Mouse (Mus musculus): ENCODE results near the gene 2200002J24Rik. TPM values are rescaled to one million over a fixed set of nuclear protein-coding genes. Genes with fewer than 3 reads are reported as not detected.
"Not testable (repeated sequence)": the region's sequence is repeated elsewhere in the genome, so short reads cannot be mapped to it uniquely, and the experiment has no call there.

2200002J24Rik gene
- polyA plus RNA-seq, 1 experiment from 2014 or later: not detected

DNA sequence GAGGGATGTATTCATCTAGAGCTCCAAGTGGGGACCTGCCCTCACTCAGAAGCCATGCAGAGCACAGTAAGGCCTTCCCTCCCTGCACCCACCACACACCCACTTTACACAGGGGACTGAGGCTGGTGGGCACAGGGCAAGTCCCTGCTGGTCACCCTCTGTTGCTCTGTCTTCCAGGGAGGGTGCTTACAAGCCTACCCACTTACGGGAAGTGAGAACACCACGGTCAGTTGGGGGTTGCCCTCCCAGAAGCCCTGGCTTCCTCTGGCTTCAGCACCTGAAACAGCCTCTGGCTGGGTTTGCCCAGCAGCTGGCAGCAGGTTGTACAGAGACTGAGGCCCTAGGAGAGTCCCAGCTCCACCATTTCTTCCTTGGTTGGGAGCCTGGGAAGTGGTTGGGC, 43.8 kb downstream of the 2200002J24Rik start:
- DNase-seq (ENCODE audit: low spot score); H3K27ac ChIP-seq (ENCODE audit: low read depth, low read length); H3K9me3 ChIP-seq (ENCODE audit: control insufficient read depth, low read length); H3K9ac ChIP-seq (ENCODE audit: low read depth, low read length); H3K4me3 ChIP-seq (ENCODE audit: low read depth, low read length); H3K27me3 ChIP-seq (replicated peaks; ENCODE audit: control insufficient read depth, insufficient read depth, low read length); H3K36me3 ChIP-seq (ENCODE audit: control insufficient read depth, insufficient read depth, low read length); H3K4me2 ChIP-seq; H3K4me1 ChIP-seq (replicated peaks; ENCODE audit: control insufficient read depth, insufficient read depth, low read length); ATAC-seq (replicated peaks; ENCODE audit: low FRiP score): not testable (repeated sequence)
- WGBS: 73% methylated on average over 2 of the region's 2 CpGs

DNA sequence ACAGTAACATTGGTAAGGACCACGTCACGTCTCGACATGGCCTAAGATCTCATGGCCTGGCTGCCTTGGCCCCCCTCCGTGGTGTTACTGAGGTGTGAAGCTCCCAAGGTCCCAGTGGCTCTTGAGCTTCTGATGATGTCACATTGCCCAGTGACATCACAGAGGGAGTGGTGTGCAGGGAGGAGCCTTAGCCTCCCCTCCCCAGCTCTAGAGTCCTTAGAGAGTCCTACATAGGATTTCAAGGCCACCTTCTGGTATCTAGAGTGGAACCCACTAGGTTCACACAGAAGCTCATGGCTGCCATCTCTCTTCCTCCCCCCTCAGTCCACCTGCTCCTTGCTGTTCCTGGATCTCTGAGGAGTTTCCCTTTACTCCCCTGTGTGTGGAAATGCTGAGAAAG, 44.9 kb downstream of the 2200002J24Rik start, which contains the start of gene Gapdhs:
Gapdhs (minus strand) TSS at position 65 of the 400 bp plus-strand sequence.
- not testable (repeated sequence) for H3K4me2 ChIP-seq; H3K9me3 ChIP-seq (ENCODE audit: control insufficient read depth, low read length); H3K27ac ChIP-seq (ENCODE audit: low read depth, low read length); H3K9ac ChIP-seq (ENCODE audit: low read depth, low read length); H3K27me3 ChIP-seq (replicated peaks; ENCODE audit: control insufficient read depth, insufficient read depth, low read length); DNase-seq (ENCODE audit: low spot score); ATAC-seq (replicated peaks; ENCODE audit: low FRiP score); H3K4me3 ChIP-seq (ENCODE audit: low read depth, low read length); H3K36me3 ChIP-seq (ENCODE audit: control insufficient read depth, insufficient read depth, low read length); H3K4me1 ChIP-seq (replicated peaks; ENCODE audit: control insufficient read depth, insufficient read depth, low read length)
- WGBS: 80% methylated on average over 1 of the region's 4 CpGs

DNA sequence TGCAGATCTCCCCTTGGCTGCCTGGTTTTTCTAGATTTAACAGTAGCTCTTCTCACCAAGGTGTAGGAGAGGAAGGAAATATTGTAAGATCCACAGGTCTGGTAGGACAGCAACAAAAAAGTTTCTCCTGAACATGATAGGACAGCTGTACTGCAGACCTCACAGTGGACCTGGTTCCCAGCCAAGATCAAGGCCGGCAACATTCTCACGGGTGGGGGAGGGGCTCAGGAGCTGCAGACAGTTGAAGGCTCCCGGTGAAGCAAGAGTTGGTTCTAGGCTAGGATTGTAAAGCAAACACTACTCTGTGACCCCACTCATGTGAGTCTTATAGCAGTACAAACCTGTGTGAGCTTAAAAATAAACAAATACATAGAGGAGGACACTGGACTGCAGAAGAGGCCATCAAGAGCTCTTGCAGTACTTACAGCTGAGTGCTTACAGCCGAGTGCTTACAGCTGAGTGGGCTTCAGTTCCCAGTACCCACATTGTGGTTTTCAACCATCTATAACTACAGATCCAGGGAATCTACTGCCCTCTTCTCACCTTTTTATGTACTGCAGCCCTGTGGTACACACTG, 45.4 kb downstream of the 2200002J24Rik start:
- ATAC-seq (replicated peaks; ENCODE audit: low FRiP score) (no peak), DNase-seq (ENCODE audit: low spot score) (no peak)
- H3K36me3 ChIP-seq (ENCODE audit: control insufficient read depth, insufficient read depth, low read length): no peaks in the 10 kb centered on the region; the same call in 1 of the 2 replicates
- WGBS: 40% methylated on average over 4 of the region's 4 CpGs
- H3K9ac ChIP-seq (ENCODE audit: low read depth, low read length): no peak overlapping the region
- H3K9me3 ChIP-seq (ENCODE audit: control insufficient read depth, low read length): no peaks in the 10 kb centered on the region; the same call in 1 of the 2 replicates
- no peak overlapping the region for H3K4me2 ChIP-seq
- no peaks in the 10 kb centered on the region for H3K4me1 ChIP-seq (replicated peaks; ENCODE audit: control insufficient read depth, insufficient read depth, low read length)
- no peaks in the 10 kb centered on the region for H3K27me3 ChIP-seq (replicated peaks; ENCODE audit: control insufficient read depth, insufficient read depth, low read length)
- H3K27ac ChIP-seq (ENCODE audit: low read depth, low read length): no peak overlapping the region
- H3K4me3 ChIP-seq (ENCODE audit: low read depth, low read length): no peak overlapping the region

DNA sequence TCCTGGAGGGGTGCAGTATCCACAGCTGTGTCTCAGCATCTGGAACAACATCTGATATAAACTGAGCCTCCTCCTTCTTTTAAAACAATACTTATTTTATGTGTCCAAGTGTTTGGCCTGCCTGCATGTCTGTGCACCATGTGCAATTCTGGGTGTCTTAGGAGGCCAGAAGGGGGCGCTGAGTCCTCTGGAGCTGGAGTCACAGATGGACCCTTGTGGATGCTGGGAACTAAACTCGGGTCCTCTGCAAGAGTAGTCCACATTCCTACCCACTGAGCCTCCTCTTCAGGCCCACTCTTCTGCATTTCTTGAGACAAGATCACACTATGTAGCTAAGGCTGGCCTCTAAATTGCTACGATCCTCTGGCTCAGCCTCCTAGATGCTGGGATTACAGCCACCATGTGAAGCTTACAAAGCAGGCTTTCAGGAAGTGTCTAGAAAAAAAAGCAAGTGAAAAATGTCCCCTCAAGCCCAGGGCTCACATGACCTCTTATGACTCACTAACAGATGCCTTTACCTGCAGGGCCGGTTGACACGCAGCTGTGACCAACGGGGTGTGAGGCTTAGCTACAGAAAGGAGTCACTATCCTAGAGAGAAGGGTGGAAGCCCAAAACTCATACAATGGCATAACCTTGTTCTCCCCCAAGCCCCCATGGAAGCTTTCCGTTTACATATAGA, 48.9 kb downstream of the 2200002J24Rik start:
- DNase-seq (ENCODE audit: low spot score) (no peak), ATAC-seq (replicated peaks; ENCODE audit: low FRiP score) (no peak)
- Histone ChIP-seq H3K9me3 (ENCODE audit: control insufficient read depth, low read length) (no peaks in the 10 kb centered on the region), H3K27ac (ENCODE audit: low read depth, low read length) (no peak overlapping the region), H3K4me3 (ENCODE audit: low read depth, low read length) (no peak overlapping the region), H3K4me2 (no peak overlapping the region), H3K36me3 (ENCODE audit: control insufficient read depth, insufficient read depth, low read length) (no peaks in the 10 kb centered on the region; the same call in 1 of the 2 replicates), H3K9ac (ENCODE audit: low read depth, low read length) (no peak overlapping the region), H3K27me3 (replicated peaks; ENCODE audit: control insufficient read depth, insufficient read depth, low read length) (no peaks in the 10 kb centered on the region), H3K4me1 (replicated peaks; ENCODE audit: control insufficient read depth, insufficient read depth, low read length) (no peaks in the 10 kb centered on the region)
- WGBS: 81% methylated on average over 7 of the region's 7 CpGs

Other genes with a start within 250 kb of the 2200002J24Rik start
- gene Kirrel2, start 241.2 kb upstream of the 2200002J24Rik start, polyA plus RNA-seq (2014; fragmentation: Nextera tagmentation; extraction: Ambion mirVana): 0.22 and 0.95 TPM in 2 replicates
- 0.26 and 0.27 TPM in 2 replicates for gene Nphs1, start 240.6 kb upstream of the 2200002J24Rik start, polyA plus RNA-seq (2014; fragmentation: Nextera tagmentation; extraction: Ambion mirVana)
- 19.0 and 19.5 TPM in 2 replicates for gene Prodh2, start 205.3 kb upstream of the 2200002J24Rik start, polyA plus RNA-seq (2014; fragmentation: Nextera tagmentation; extraction: Ambion mirVana)
- 7.1 and 7.5 TPM in 2 replicates for gene Arhgap33, start 163.9 kb upstream of the 2200002J24Rik start, polyA plus RNA-seq (2014; fragmentation: Nextera tagmentation; extraction: Ambion mirVana)
- gene Hspb6, start 146.7 kb upstream of the 2200002J24Rik start, polyA plus RNA-seq (2014; fragmentation: Nextera tagmentation; extraction: Ambion mirVana): 3.9 and 5.4 TPM in 2 replicates
- gene Proser3, start 146.6 kb upstream of the 2200002J24Rik start, polyA plus RNA-seq (2014; fragmentation: Nextera tagmentation; extraction: Ambion mirVana): 10.7 and 13.0 TPM in 2 replicates
- gene Lin37, start 139.1 kb upstream of the 2200002J24Rik start, polyA plus RNA-seq (2014; fragmentation: Nextera tagmentation; extraction: Ambion mirVana): 38.7 and 41.0 TPM in 2 replicates
- gene U2af1l4, start 135.6 kb upstream of the 2200002J24Rik start, polyA plus RNA-seq (2014; fragmentation: Nextera tagmentation; extraction: Ambion mirVana): 71.0 and 73.1 TPM in 2 replicates
- gene Gm49396, start 135.6 kb upstream of the 2200002J24Rik start, polyA plus RNA-seq (2014; fragmentation: Nextera tagmentation; extraction: Ambion mirVana): 6.8 and 8.0 TPM in 2 replicates
- gene Psenen, start 135.3 kb upstream of the 2200002J24Rik start, polyA plus RNA-seq (2014; fragmentation: Nextera tagmentation; extraction: Ambion mirVana): 85.2 and 102 TPM in 2 replicates
- 3.1 and 3.7 TPM in 2 replicates for gene Igflr1, start 133.5 kb upstream of the 2200002J24Rik start, polyA plus RNA-seq (2014; fragmentation: Nextera tagmentation; extraction: Ambion mirVana)
- 7.4 and 11.4 TPM in 2 replicates for gene Kmt2b, start 110.2 kb upstream of the 2200002J24Rik start, polyA plus RNA-seq (2014; fragmentation: Nextera tagmentation; extraction: Ambion mirVana)
- 0.25 and 0.62 TPM in 2 replicates for gene Zbtb32, start 100.0 kb upstream of the 2200002J24Rik start, polyA plus RNA-seq (2014; fragmentation: Nextera tagmentation; extraction: Ambion mirVana)
- 0.66 and 1.5 TPM in 2 replicates for gene Upk1a, start 86.1 kb upstream of the 2200002J24Rik start, polyA plus RNA-seq (2014; fragmentation: Nextera tagmentation; extraction: Ambion mirVana)
- gene Cox6b1, start 72.8 kb upstream of the 2200002J24Rik start, polyA plus RNA-seq (2014; fragmentation: Nextera tagmentation; extraction: Ambion mirVana): 809 and 909 TPM in 2 replicates
- gene Etv2, start 63.1 kb upstream of the 2200002J24Rik start, polyA plus RNA-seq (2014; fragmentation: Nextera tagmentation; extraction: Ambion mirVana): 0.16 and 0.17 TPM in 2 replicates
- 101 TPM in 2 replicates for gene Rbm42, start 48.6 kb upstream of the 2200002J24Rik start, polyA plus RNA-seq (2014; fragmentation: Nextera tagmentation; extraction: Ambion mirVana)
- 64.3 and 65.6 TPM in 2 replicates for gene Haus5, start 33.9 kb upstream of the 2200002J24Rik start, polyA plus RNA-seq (2014; fragmentation: Nextera tagmentation; extraction: Ambion mirVana)
- gene Pmis2, start 27.3 kb upstream of the 2200002J24Rik start, polyA plus RNA-seq (2014; fragmentation: Nextera tagmentation; extraction: Ambion mirVana): not detected in 2 replicates
- gene Atp4a, start 13.3 kb downstream of the 2200002J24Rik start, polyA plus RNA-seq (2014; fragmentation: Nextera tagmentation; extraction: Ambion mirVana): 1.5 and 1.9 TPM in 2 replicates
- gene Tmem147, start 30.6 kb downstream of the 2200002J24Rik start, polyA plus RNA-seq (2014; fragmentation: Nextera tagmentation; extraction: Ambion mirVana): 168 and 181 TPM in 2 replicates
- gene Gapdhs, start 44.8 kb downstream of the 2200002J24Rik start, polyA plus RNA-seq (2014; fragmentation: Nextera tagmentation; extraction: Ambion mirVana): 0.31 and 0.44 TPM in 2 replicates
- gene Sbsn, start 52.5 kb downstream of the 2200002J24Rik start, polyA plus RNA-seq (2014; fragmentation: Nextera tagmentation; extraction: Ambion mirVana): 0.07 and 0.21 TPM in 2 replicates
- gene Dmkn, start 64.8 kb downstream of the 2200002J24Rik start, polyA plus RNA-seq (2014; fragmentation: Nextera tagmentation; extraction: Ambion mirVana): not detected in 2 replicates
- not detected in 2 replicates for gene Krtdap, start 89.0 kb downstream of the 2200002J24Rik start, polyA plus RNA-seq (2014; fragmentation: Nextera tagmentation; extraction: Ambion mirVana)
- 0.36 and 0.47 TPM in 2 replicates for gene Ffar2, start 124.8 kb downstream of the 2200002J24Rik start, polyA plus RNA-seq (2014; fragmentation: Nextera tagmentation; extraction: Ambion mirVana)
- not detected in 2 replicates for gene Ffar3, start 157.3 kb downstream of the 2200002J24Rik start, polyA plus RNA-seq (2014; fragmentation: Nextera tagmentation; extraction: Ambion mirVana)
- not detected in 2 replicates for gene Ffar1, start 162.6 kb downstream of the 2200002J24Rik start, polyA plus RNA-seq (2014; fragmentation: Nextera tagmentation; extraction: Ambion mirVana)
- gene Cd22, start 181.4 kb downstream of the 2200002J24Rik start, polyA plus RNA-seq (2014; fragmentation: Nextera tagmentation; extraction: Ambion mirVana): 0.07 TPM in 1 of 2 replicates, not detected in the other
- gene Mag, start 215.9 kb downstream of the 2200002J24Rik start, polyA plus RNA-seq (2014; fragmentation: Nextera tagmentation; extraction: Ambion mirVana): 0.08 and 0.23 TPM in 2 replicates
- gene Hamp2, start 225.8 kb downstream of the 2200002J24Rik start, polyA plus RNA-seq (2014; fragmentation: Nextera tagmentation; extraction: Ambion mirVana): not detected in 2 replicates
- gene Hamp, start 245.1 kb downstream of the 2200002J24Rik start, polyA plus RNA-seq (2014; fragmentation: Nextera tagmentation; extraction: Ambion mirVana): not detected in 2 replicates

Measured in liver, embryonic 11.5 days (tissue).